Mouse (Mus musculus) 3T3-L1 (cell line): ENCODE results near the gene Scoc.

ENCODE experiments used
- DNase-seq: peaks from one replicate; pipeline ENCODE4 v3.0.0-alpha.2; 2015; ENCODE audit warnings: low read depth, low spot score

Scoc gene

DNA sequence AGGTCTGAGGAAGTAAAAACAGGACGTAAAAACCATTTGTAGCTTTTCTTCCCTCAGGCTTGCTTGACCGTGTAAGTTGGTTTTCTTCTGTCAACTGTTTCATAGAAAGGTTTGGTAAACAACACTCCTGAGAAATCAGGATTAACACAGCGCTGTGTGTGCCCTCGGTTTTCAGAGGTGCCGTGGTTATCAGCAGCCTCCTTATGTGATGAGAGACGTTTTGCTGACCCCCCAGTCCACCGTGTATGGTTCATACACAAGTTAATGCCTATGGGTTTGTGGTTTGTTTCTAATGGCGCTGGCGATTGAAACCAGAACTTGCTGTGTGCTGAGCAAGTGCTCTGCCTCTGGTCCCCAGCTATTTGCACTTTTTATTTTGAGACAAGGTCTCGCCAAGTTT lies 52.6 kb downstream of the Scoc start:
- no peak for DNase-seq

- DNase-seq, result no peak
Observed at GRCm38 (mm10) chr8:83397726-83398125, 60.5 kb downstream of the Scoc start.

DNA sequence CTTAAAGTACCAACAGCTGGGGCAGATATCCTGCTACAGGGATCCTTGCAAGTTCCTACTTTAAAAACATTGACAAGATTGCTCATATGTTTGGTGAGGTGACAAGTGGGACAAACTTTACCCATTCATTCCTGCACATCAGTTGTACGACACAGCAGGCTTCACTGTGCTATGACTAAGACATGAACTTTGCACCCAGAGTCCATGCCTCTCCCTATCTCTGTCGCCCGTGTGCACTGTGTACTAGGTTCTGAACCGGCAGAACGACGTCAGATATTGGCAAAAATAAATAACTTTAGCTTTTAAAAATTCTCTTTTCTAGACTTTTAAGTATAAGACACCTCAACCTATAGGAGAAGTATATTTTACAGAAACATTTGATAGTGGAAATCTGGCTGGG lies 61.5 kb downstream of the Scoc start:
- DNase-seq, result no peak

DNA sequence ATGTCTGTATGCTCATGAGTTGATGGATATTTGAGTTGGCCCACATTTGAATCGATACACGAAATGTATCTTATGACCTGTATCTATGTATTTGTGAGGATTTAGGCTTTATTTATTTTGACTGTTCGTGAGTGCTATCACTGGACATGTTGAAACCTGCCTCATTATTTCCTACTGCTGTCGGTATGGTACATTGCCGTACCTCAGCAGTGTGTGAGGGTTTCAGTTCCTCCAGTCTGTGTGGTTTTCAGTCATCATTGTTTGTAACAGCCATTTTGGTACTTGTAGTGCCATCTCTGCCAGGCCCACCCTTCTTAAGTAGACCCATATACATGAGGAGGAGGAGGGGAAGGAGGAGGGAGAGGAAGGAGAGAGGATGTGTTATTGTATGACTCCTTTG lies 63.9 kb downstream of the Scoc start:
- no peak for DNase-seq

DNA sequence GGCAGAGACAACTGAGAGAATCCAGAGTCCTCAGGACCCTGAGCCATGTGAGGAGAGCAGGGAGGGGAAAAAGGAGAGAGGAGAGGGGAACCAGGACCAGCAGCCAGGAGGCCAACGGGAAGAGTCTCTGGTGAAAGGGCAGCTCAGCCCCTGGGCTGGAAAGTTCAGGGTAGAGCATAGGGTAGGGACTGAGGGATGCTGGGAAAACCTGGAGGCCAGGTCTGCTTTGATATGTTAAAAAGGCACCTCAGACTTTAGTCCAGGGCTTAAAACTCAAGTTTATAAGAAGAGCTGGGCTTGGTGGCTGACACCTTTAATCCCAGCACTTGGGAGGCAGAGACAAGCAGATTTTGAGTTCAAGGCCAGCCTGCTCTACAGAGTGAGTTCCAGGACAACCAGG lies 65.7 kb downstream of the Scoc start:
- DNase-seq, result no peak

DNA sequence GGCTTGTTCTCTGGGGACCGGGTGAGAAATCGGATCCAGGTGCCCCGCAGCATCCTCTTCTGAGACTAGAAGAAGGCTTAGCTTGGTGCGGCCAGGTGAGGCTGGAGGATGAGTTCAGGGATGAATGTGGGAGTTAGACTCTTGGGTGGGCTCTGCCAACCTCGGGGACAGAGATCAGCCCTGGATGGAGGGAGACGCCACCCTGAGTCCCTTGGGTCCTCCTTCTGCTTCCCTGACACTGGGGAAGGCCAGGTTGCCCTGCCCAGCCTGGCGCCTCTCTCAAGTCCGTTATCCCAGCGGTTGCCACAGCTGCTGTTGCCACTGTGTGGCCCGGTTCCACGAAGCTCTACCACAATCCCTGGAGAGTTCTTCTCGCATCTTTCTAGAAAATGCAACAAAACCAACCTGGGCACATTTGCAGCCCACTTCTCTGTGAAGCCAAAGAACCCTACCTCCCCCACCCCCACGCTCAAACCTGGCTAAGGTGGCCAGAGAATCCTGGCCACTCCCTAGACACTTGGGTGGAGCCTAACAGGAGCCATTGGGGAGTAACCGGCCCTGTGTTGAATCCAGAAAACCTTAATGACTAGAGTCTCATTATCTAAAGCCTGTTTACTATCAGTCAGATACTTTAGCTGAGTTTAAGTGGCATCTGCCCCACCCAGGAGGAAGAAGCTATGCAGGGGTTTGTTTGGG lies 68.0 kb downstream of the Scoc start:
- DNase-seq, result no peak

DNA sequence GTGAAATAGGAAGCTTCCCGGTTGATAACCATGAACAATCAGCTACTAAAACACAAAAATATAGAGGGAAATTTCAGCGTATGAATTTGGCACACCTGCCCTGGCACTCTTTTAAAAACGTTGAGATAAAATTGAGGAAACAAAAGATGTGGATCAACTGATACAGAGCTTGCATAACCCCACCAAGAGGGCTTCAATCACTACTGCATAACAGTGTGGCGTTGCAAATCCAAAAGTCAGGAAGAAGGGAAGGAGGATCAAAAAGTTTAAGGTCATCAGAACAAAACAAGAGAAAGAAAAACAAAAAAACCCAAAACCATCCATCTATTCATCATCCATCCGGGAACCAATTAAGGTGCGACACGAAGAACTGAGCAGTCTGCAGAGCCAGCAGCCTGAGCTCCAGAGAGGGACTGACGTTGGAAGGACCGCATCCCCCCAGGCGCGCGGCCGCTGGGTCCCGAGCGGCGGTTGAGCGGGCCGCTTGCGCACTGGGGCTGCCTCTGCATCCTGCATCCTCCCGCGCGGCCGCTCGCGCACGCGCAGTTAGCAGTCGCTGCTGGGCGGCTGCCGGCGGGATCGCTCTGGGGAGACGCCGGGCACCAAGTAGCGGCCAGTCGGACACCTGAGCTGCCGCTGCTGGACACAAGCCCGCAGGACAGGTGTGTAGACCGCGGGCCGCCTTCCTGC lies 68.7 kb downstream of the Scoc start, which contains the start of gene Clgn:
TSS of gene Clgn (plus strand) at position 552 of the 690 bp plus-strand sequence.
- DNase-seq, result no peak

- DNase-seq, result no peak
Observed at GRCm38 (mm10) chr8:83382850-83383249, 75.3 kb downstream of the Scoc start.

- DNase-seq, result no peak
Observed at GRCm38 (mm10) chr8:83381016-83381415, 77.2 kb downstream of the Scoc start.

DNA sequence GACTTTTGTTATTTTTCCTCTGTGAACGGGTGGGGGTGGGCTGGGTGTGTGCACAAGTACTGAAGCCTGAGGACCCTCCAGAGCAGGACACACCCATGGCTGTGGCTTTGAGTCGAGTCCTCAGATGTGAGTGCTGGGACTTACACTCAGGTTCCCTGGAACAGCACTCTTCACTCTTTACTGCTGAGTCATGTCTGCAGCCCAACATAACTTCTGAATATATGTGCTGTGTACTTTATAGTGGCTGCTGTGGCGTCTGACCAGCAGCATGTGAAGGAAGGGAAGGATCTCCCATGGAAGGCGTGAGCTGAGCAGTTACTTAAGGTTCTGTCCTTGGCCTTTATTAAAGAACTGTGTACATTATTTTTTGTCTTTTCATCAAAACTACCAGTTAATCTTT lies 78.0 kb downstream of the Scoc start:
- peak; percentile 9 for DNase-seq
